ENCODE assay signal across 16 mouse cellular contexts in genomic region chr4:149800172-149800464, GRCm38 (mm10). TPM values are rescaled to one million over a fixed set of nuclear protein-coding genes. Genes with fewer than 3 reads are reported as not detected.
DNase-seq lines count a peak whose midpoint lies in the region; ATAC-seq and TF ChIP-seq lines count a peak whose summit lies in the region.
"Had no signal": no experiment of that assay in that cellular context is flagged by ENCODE, and none has a peak within 500 bp of the region (broad histone marks: within the 10 kb centered on the region; RNA-seq: fewer than 3 reads in every experiment).

No protein-coding gene starts in this region.

- H3K36me3 ChIP-seq in lung, postnatal 0 days (ENCODE audit: insufficient read depth, low read length): no peaks in the 10 kb centered on the region
- H3K36me3 ChIP-seq in liver, embryonic 13.5 days: no peaks in the 10 kb centered on the region
- H3K36me3 ChIP-seq: embryonic facial prominence, embryonic 13.5 days; forebrain, embryonic 12.5 days; heart, embryonic 12.5 days; hindbrain, embryonic 13.5 days had no signal

- DNase-seq in adrenal gland, adult 2 months: peak; percentile 91
- DNase-seq in adrenal gland, adult 18-20 months (ENCODE audit: low spot score in 2 of 2): no peak
- peak; percentile 54 for DNase-seq in lung, postnatal 0 days (ENCODE audit: low spot score)
- no peak for DNase-seq in lung, postnatal 36 days
- peak; percentile 73 for DNase-seq in adrenal gland, postnatal 10 days
- DNase-seq in liver, embryonic 13.5 days: no peak
- no peak for DNase-seq in thymus, postnatal 36 days
- DNase-seq: kidney, postnatal 10 days; layer of hippocampus, adult 9-11 months; left cerebral cortex, postnatal 4 days; right cerebral cortex, postnatal 4 days had no signal

- H3K9ac ChIP-seq in lung, postnatal 0 days (replicated peaks; ENCODE audit: low read depth): no peak overlapping the region
- no peak overlapping the region for H3K9ac ChIP-seq in liver, embryonic 13.5 days
- H3K9ac ChIP-seq: embryonic facial prominence, embryonic 13.5 days; forebrain, embryonic 12.5 days; heart, embryonic 12.5 days; hindbrain, embryonic 13.5 days had no signal

- 74% methylated on average over 6 of the region's 6 CpGs for WGBS in lung, postnatal 0 days
- 74% methylated on average over 6 of the region's 6 CpGs for WGBS in liver, embryonic 13.5 days (ENCODE audit: insufficient replicate concordance)

- no peaks in the 10 kb centered on the region for H3K4me1 ChIP-seq in lung, postnatal 0 days (ENCODE audit: insufficient read depth, low read depth, low read length)
- H3K4me1 ChIP-seq in liver, embryonic 13.5 days (replicated peaks): peaks cover 29% of the 10 kb centered on the region

- TF ChIP-seq CTCF in lung, postnatal 0 days (IDR thresholded peaks at IDR 0.05): no peak

- no peaks in the 10 kb centered on the region for H3K27me3 ChIP-seq in lung, postnatal 0 days (replicated peaks; ENCODE audit: insufficient read depth, low read length)
- no peaks in the 10 kb centered on the region for H3K27me3 ChIP-seq in liver, embryonic 13.5 days
- H3K27me3 ChIP-seq: embryonic facial prominence, embryonic 13.5 days had no signal

- H3K27ac ChIP-seq in lung, postnatal 0 days (ENCODE audit: low read length): no peak overlapping the region; the same call in 1 of the 2 replicates
- H3K27ac ChIP-seq in liver, embryonic 13.5 days: peak overlapping the region; percentile 32; the same call in 1 of the 2 replicates
- H3K27ac ChIP-seq: embryonic facial prominence, embryonic 13.5 days; forebrain, embryonic 12.5 days; hindbrain, embryonic 13.5 days had no signal

- no peak overlapping the region for H3K4me3 ChIP-seq in lung, postnatal 0 days (ENCODE audit: low read depth, low read length)
- H3K4me3 ChIP-seq in liver, embryonic 13.5 days (replicated peaks): no peak overlapping the region
- H3K4me3 ChIP-seq: embryonic facial prominence, embryonic 13.5 days; forebrain, embryonic 12.5 days; heart, embryonic 12.5 days; hindbrain, embryonic 13.5 days had no signal

- peak; percentile 69 for ATAC-seq in lung, postnatal 0 days
- peak; percentile 40 for ATAC-seq in liver, embryonic 13.5 days (ENCODE audit: low read depth)
- no peak for ATAC-seq in granulocyte monocyte progenitor cell, adult 5-6 weeks (replicated peaks; ENCODE audit: poor library complexity, severe bottlenecking)

- no peak overlapping the region for H3K4me2 ChIP-seq in lung, postnatal 0 days (replicated peaks; ENCODE audit: low read depth, low read length)
- H3K4me2 ChIP-seq in liver, embryonic 13.5 days: no peak overlapping the region
- H3K4me2 ChIP-seq: embryonic facial prominence, embryonic 13.5 days; forebrain, embryonic 12.5 days; heart, embryonic 12.5 days; hindbrain, embryonic 13.5 days had no signal

- no peaks in the 10 kb centered on the region for H3K9me3 ChIP-seq in lung, postnatal 0 days (ENCODE audit: low read length)
- no peaks in the 10 kb centered on the region for H3K9me3 ChIP-seq in liver, embryonic 13.5 days (replicated peaks)
- H3K9me3 ChIP-seq: embryonic facial prominence, embryonic 13.5 days; forebrain, embryonic 12.5 days; heart, embryonic 12.5 days; hindbrain, embryonic 13.5 days had no signal

- TF ChIP-seq EP300 in lung, postnatal 0 days (IDR thresholded peaks at IDR 0.05): no peak

RNA-seq across cellular contexts. Expression of gene Slc25a33, which starts 26.0 kb away (rescaled TPM):
- total RNA-seq in adrenal gland, adult 2 months (2021): 10 to 100 TPM; 18.7 to 26.7 TPM
- polyA plus RNA-seq in adrenal gland, adult 2 months (2012; rRNA removed): 29.0 and 43.2 TPM in 2 replicates
- total RNA-seq in adrenal gland, adult 18-20 months (2021): 10 to 100 TPM; 16.3 to 24.3 TPM
- polyA plus RNA-seq in lung, postnatal 0 days (2015; fragmentation: Nextera tagmentation; extraction: Ambion mirVana): 7.4 and 8.6 TPM in 2 replicates
- 10 to 100 TPM; 24.3 to 34.0 TPM for total RNA-seq in adrenal gland, postnatal 10 days (2021)
- 13.4 and 14.1 TPM in 2 replicates for polyA plus RNA-seq in liver, embryonic 13.5 days (2015; fragmentation: Nextera tagmentation; extraction: Ambion mirVana)
- total RNA-seq in granulocyte monocyte progenitor cell, adult 5-6 weeks (2014; fragmentation: Nextera tagmentation): 1.6 and 5.8 TPM in 2 replicates
- total RNA-seq in granulocyte monocyte progenitor cell, adult 5-6 weeks (2017): 3.9 and 5.2 TPM in 2 replicates

Comparison
In these comparisons a context has a peak if more than half of its experiments do, and no peak if none do; other contexts are left out.
1. DNase-seq: peak in adrenal gland, adult 2 months (single experiment), lung, postnatal 0 days (single experiment) and adrenal gland, postnatal 10 days (single experiment); none in adrenal gland, adult 18-20 months (0 of 2), lung, postnatal 36 days (single experiment), liver, embryonic 13.5 days (single experiment) and thymus, postnatal 36 days (0 of 2).